Mouse (Mus musculus): ENCODE data around the gene Cx3cr1.

DNA sequence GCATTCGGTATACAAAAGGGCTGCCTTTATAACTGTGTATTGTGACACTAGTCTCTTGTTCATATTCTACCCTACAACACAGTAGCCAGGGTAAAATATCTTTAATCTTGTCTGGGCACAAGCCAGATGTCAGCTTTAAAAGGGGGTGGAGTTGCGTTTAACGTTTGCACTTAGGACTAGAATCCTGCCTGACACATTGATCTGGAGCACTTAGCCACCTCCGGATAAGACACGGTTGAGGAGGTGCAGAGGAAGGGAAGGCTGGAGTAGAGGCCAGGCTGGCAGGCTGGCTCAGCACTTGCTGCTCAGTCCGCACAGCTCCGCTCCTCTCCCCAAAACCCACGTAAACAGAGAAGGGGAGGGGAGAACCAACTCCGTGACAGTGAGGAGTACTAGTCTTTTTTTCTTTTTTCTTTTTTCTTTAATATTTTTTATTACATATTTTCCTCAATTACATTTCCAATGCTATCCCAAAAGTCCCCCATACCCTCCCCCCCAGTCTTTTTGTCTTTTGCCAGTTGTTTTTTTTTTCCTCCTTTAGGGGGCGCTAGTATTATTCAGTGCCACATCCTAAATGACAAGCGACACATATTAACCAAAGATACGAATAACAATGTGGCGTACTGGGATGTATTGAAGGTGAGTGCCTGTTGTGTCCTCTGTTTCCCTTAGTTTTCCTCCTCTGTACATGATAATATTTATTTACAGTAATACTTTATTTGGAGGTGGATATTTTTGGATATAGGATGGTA lies 156.4 kb downstream of the Cx3cr1 start:
- TF ChIP-seq POU5F1 (IDR thresholded peaks at IDR 0.05; ENCODE audit: borderline replicate concordance, low read length) = no peak
- TF ChIP-seq CTCF (conservative IDR thresholded peaks at IDR 0.05; ENCODE audit: low read length) = peak; percentile 52
